9 mouse cellular contexts compared by ENCODE assay signal in genomic region chr7:45090251-45090977, GRCm38 (mm10). TPM values are rescaled to one million over a fixed set of nuclear protein-coding genes. Genes with fewer than 3 reads are reported as not detected.
DNase-seq lines count a peak whose midpoint lies in the region; ATAC-seq lines count a peak whose summit lies in the region.
"Had no signal": no experiment of that assay in that cellular context is flagged by ENCODE, and none has a peak within 500 bp of the region (broad histone marks: within the 10 kb centered on the region; RNA-seq: fewer than 3 reads in every experiment).

No protein-coding gene starts in this region.

- H3K4me1 ChIP-seq in heart, embryonic 16.5 days (ENCODE audit: control insufficient read depth, insufficient read depth, low read length) = peaks cover 15% of the 10 kb centered on the region
- peaks cover 5% of the 10 kb centered on the region; the same call in 1 of the 2 replicates for H3K4me1 ChIP-seq in brown adipose tissue, adult 24 weeks (ENCODE audit: control insufficient read depth, insufficient read depth, insufficient read length, low read length)

- peak overlapping the region; percentile 83 for H3K27ac ChIP-seq in heart, embryonic 16.5 days (ENCODE audit: low read length)
- H3K27ac ChIP-seq in brown adipose tissue, adult 24 weeks (replicated peaks; ENCODE audit: low read depth, low read length) = no peak overlapping the region

- peak overlapping the region; percentile 76 for H3K4me2 ChIP-seq in heart, embryonic 16.5 days (ENCODE audit: low read depth, low read length)

- peak overlapping the region; percentile 59 for H3K4me3 ChIP-seq in heart, embryonic 16.5 days (ENCODE audit: low read length)
- H3K4me3 ChIP-seq in brown adipose tissue, adult 24 weeks (ENCODE audit: insufficient read depth, low read depth, low read length) = peak overlapping the region; percentile 40; the same call in 1 of the 2 replicates

- no peak for ATAC-seq in heart, embryonic 16.5 days (replicated peaks; ENCODE audit: extremely low read depth, insufficient read depth, low FRiP score)
- ATAC-seq: activated CD4-positive, CD25-positive, alpha-beta regulatory T cell, adult 4 months had no signal

- DNase-seq in heart, postnatal 25 days (ENCODE audit: low spot score) = no peak
- DNase-seq in CD4-positive helper T cell, adult 2 months (ENCODE audit: low read depth, low spot score) = peak; percentile 27
- peak; percentile 78 for DNase-seq in liver
- no peak for DNase-seq in retina, postnatal 1 day
- DNase-seq in layer of hippocampus, adult 9-11 months = no peak
- no peak for DNase-seq in layer of hippocampus, adult 11-12 months (ENCODE audit: low spot score)

- WGBS in heart, embryonic 16.5 days = 76% methylated on average over 13 of the region's 13 CpGs

- peaks cover 16% of the 10 kb centered on the region for H3K36me3 ChIP-seq in heart, embryonic 16.5 days (ENCODE audit: control insufficient read depth, insufficient read depth)

- H3K27me3 ChIP-seq in heart, embryonic 16.5 days (ENCODE audit: control insufficient read depth, insufficient read depth, low read length) = no peaks in the 10 kb centered on the region

- H3K9me3 ChIP-seq in heart, embryonic 16.5 days (replicated peaks; ENCODE audit: control insufficient read depth, low read length) = no peaks in the 10 kb centered on the region

- intact Hi-C loops in heart, postnatal 25 days (cut with DNase I) = no loop called here

- H3K9ac ChIP-seq in heart, embryonic 16.5 days (ENCODE audit: low read length) = peak overlapping the region; percentile 71; the same call in 1 of the 2 replicates

RNA-seq across cellular contexts. Expression of gene Rcn3, which starts 1.6 kb away (rescaled TPM):
- 207 and 214 TPM in 2 replicates for polyA plus RNA-seq in heart, embryonic 16.5 days (2015; fragmentation: Nextera tagmentation; extraction: Ambion mirVana)
- total RNA-seq in heart, postnatal 25 days (2021) = 10 to 100 TPM; 28.1 to 32.4 TPM
- 12.7 and 16.4 TPM in 2 replicates for polyA plus RNA-seq in brown adipose tissue, adult 24 weeks (2012; ENCODE audit: insufficient read depth, insufficient read length, missing spikeins)

RNA-seq across cellular contexts. Expression of gene Fcgrt, which starts 13.2 kb away (rescaled TPM):
- 56.8 and 58.2 TPM in 2 replicates for polyA plus RNA-seq in heart, embryonic 16.5 days (2015; fragmentation: Nextera tagmentation; extraction: Ambion mirVana)
- 10 to 100 TPM; 66.1 to 71.7 TPM for total RNA-seq in heart, postnatal 25 days (2021)
- polyA plus RNA-seq in brown adipose tissue, adult 24 weeks (2012; ENCODE audit: insufficient read depth, insufficient read length, missing spikeins) = 167 and 170 TPM in 2 replicates

RNA-seq across cellular contexts. Expression of gene Prrg2, which starts 27.9 kb away (rescaled TPM):
- polyA plus RNA-seq in heart, embryonic 16.5 days (2015; fragmentation: Nextera tagmentation; extraction: Ambion mirVana) = 12.9 and 16.6 TPM in 2 replicates
- 1 to 10 TPM; 6.8 to 7.1 TPM for total RNA-seq in heart, postnatal 25 days (2021)
- 17.2 and 33.8 TPM in 2 replicates for polyA plus RNA-seq in brown adipose tissue, adult 24 weeks (2012; ENCODE audit: insufficient read depth, insufficient read length, missing spikeins)

RNA-seq across cellular contexts. Expression of gene Nosip, which starts 28.2 kb away (rescaled TPM):
- 53.8 and 55.9 TPM in 2 replicates for polyA plus RNA-seq in heart, embryonic 16.5 days (2015; fragmentation: Nextera tagmentation; extraction: Ambion mirVana)
- 10 to 100 TPM; 25.7 to 27.8 TPM for total RNA-seq in heart, postnatal 25 days (2021)
- polyA plus RNA-seq in brown adipose tissue, adult 24 weeks (2012; ENCODE audit: insufficient read depth, insufficient read length, missing spikeins) = 24.3 and 26.8 TPM in 2 replicates

RNA-seq across cellular contexts. Expression of gene Rps11, which starts 33.8 kb away (rescaled TPM):
- 809 and 812 TPM in 2 replicates for polyA plus RNA-seq in heart, embryonic 16.5 days (2015; fragmentation: Nextera tagmentation; extraction: Ambion mirVana)
- 100 to 1,000 TPM; 517 to 569 TPM for total RNA-seq in heart, postnatal 25 days (2021)
- polyA plus RNA-seq in brown adipose tissue, adult 24 weeks (2012; ENCODE audit: insufficient read depth, insufficient read length, missing spikeins) = 1,258 and 1,344 TPM in 2 replicates

Comparison
In these comparisons a context has a peak if more than half of its experiments do, and no peak if none do; other contexts are left out.
1. DNase-seq: peak in CD4-positive helper T cell, adult 2 months (single experiment) and liver (single experiment); none in heart, postnatal 25 days (single experiment), retina, postnatal 1 day (single experiment), layer of hippocampus, adult 9-11 months (single experiment) and layer of hippocampus, adult 11-12 months (single experiment).
2. RNA of gene Rcn3, which starts 1.6 kb away (polyA plus RNA-seq): 207 to 214 TPM in heart, embryonic 16.5 days; 12.7 to 16.4 TPM in brown adipose tissue, adult 24 weeks; every median in the first group is over 10 times any median in the second.